Mouse (Mus musculus) midbrain, postnatal 0 days (tissue): ENCODE data around the gene Arhgap18. TPM values are rescaled to one million over a fixed set of nuclear protein-coding genes. Genes with fewer than 3 reads are reported as not detected.

ENCODE experiments used
- ATAC-seq: fragments of 200-750 bp; cut with Nextera tagmentation; 2 replicates; pipeline ENCODE4 v1.8.0; 2017; ENCODE audit warnings: moderate number of reproducible peaks, mild to moderate bottlenecking, moderate TSS enrichment, moderate library complexity; ENCODE audit not compliant: low FRiP score
- DNase-seq: peaks from one replicate; pipeline ENCODE4 v3.0.0-alpha.2; 2015; ENCODE audit warnings: low spot score
- H3K27ac ChIP-seq: fragments of 300-500 bp; sonication (generic); 2 replicates; pipeline ENCODE4 v1.5.1; 2014; ENCODE audit warnings: low read depth, mild to moderate bottlenecking, low read length, mixed read lengths
- H3K27me3 ChIP-seq: fragments of 300-500 bp; sonication (generic); 2 replicates; pipeline ENCODE4 v1.6.1; 2014; ENCODE audit warnings: low read length, control low read depth, mixed read lengths; ENCODE audit not compliant: insufficient read depth
- H3K36me3 ChIP-seq: fragments of 300-500 bp; sonication (generic); 2 replicates; pipeline ENCODE4 v1.6.1; 2014; ENCODE audit warnings: low read length, control low read depth, mixed read lengths; ENCODE audit not compliant: insufficient read depth
- H3K4me1 ChIP-seq: fragments of 300-500 bp; sonication (generic); 2 replicates; pipeline ENCODE4 v1.6.1; 2014; ENCODE audit warnings: mild to moderate bottlenecking, control low read depth, antibody characterized with exemption, low read length, mixed read lengths; ENCODE audit not compliant: insufficient read depth
- H3K4me2 ChIP-seq: fragments of 300-500 bp; sonication (generic); 2 replicates; pipeline ENCODE4 v1.6.1; 2014; ENCODE audit warnings: low read depth, mild to moderate bottlenecking, low read length, mixed read lengths; ENCODE audit not compliant: poor library complexity, severe bottlenecking
- H3K4me3 ChIP-seq: fragments of 300-500 bp; sonication (generic); 2 replicates; pipeline ENCODE4 v1.5.1; 2014; ENCODE audit warnings: low read depth, mild to moderate bottlenecking, low read length, moderate library complexity
- H3K9ac ChIP-seq: fragments of 300-500 bp; sonication (generic); replicated peaks from 2 replicates; pipeline ENCODE4 v1.6.1; 2014; ENCODE audit warnings: mild to moderate bottlenecking, low read length, moderate library complexity, mixed read lengths; ENCODE audit not compliant: poor library complexity, severe bottlenecking
- H3K9me3 ChIP-seq: fragments of 300-500 bp; sonication (generic); 2 replicates; pipeline ENCODE4 v1.6.1; 2016; ENCODE audit warnings: low read length, control low read depth
- CTCF ChIP-seq: IDR thresholded peaks from 2 replicates; pipeline ENCODE4 v1.5.1; 2016; ENCODE audit warnings: antibody characterized with exemption, mild to moderate bottlenecking
- WGBS: fragments of 180-500 bp; shearing (Covaris S2); extraction: QIAGEN DNeasy Blood & Tissue Kit; methylation state at CpG from one replicate; pipeline ENCODE4 v1.1.7; 2014; 5-methylcytosine and 5-hydroxymethylcytosine counted together
- polyA plus RNA-seq: library from polyadenylated mRNA; unstranded; fragments of >200 nt; fragmentation: Nextera tagmentation; extraction: Ambion mirVana; gene quantifications from 2 replicates; pipeline ENCODE4 v1.2.1, GENCODE M21; 2015
- total RNA-seq: library from RNA; depleted of rRNA; stranded (reverse); fragments of >200 nt; gene quantifications from 2 replicates; pipeline ENCODE4 v1.2.3, GENCODE M21; 2014

Gene Arhgap18
- total and polyA plus RNA-seq, 2 experiments from 2014 or later = 8.7 to 9.8 TPM

- no peak for TF ChIP-seq CTCF
- H3K9ac ChIP-seq = no peak overlapping the region
- no peak overlapping the region for H3K4me2 ChIP-seq
- DNase-seq (no peak), ATAC-seq (no peak)
- H3K4me1 ChIP-seq = no peaks in the 10 kb centered on the region
- no peaks in the 10 kb centered on the region for H3K27me3 ChIP-seq
- H3K9me3 ChIP-seq = no peaks in the 10 kb centered on the region
- no peaks in the 10 kb centered on the region for H3K36me3 ChIP-seq
- H3K4me3 ChIP-seq = no peak overlapping the region
- WGBS = 95% methylated on average over 8 of the region's 8 CpGs
- H3K27ac ChIP-seq = no peak overlapping the region
These were observed 62.4 kb downstream of the Arhgap18 start for GRCm38 (mm10) chr10:26815646-26816045.

- H3K9me3 ChIP-seq = no peaks in the 10 kb centered on the region
- ATAC-seq = no peak
- DNase-seq = no peak
These were observed 67.1 kb downstream of the Arhgap18 start for GRCm38 (mm10) chr10:26820326-26820725.

GRCm38 (mm10) chr10:26820936-26821335 lies 67.7 kb downstream of the Arhgap18 start:
- H3K4me1 ChIP-seq = peaks cover 6% of the 10 kb centered on the region; the same call in 1 of the 2 replicates
- no peak overlapping the region for H3K9ac ChIP-seq
- H3K4me2 ChIP-seq = no peak overlapping the region
- no peak overlapping the region for H3K27ac ChIP-seq
- no peak overlapping the region for H3K4me3 ChIP-seq
- DNase-seq (no peak), ATAC-seq (no peak)
- WGBS = 86% methylated on average over 1 of the region's 1 CpGs
- no peak for TF ChIP-seq CTCF
- no peaks in the 10 kb centered on the region for H3K36me3 ChIP-seq
- no peaks in the 10 kb centered on the region for H3K27me3 ChIP-seq
- H3K9me3 ChIP-seq = no peaks in the 10 kb centered on the region

More at GRCm38 (mm10) chr10:26820326-26820725, 67.1 kb downstream of the Arhgap18 start:
- Histone ChIP-seq H3K27ac (no peak overlapping the region), H3K27me3 (no peaks in the 10 kb centered on the region), H3K4me2 (no peak overlapping the region), H3K4me1 (peaks cover 3% of the 10 kb centered on the region; the same call in 1 of the 2 replicates), H3K9ac (no peak overlapping the region), H3K4me3 (no peak overlapping the region), H3K36me3 (no peaks in the 10 kb centered on the region)
- TF ChIP-seq CTCF = no peak

GRCm38 (mm10) chr10:26823997-26824396 lies 70.8 kb downstream of the Arhgap18 start:
- Histone ChIP-seq H3K27ac (no peak overlapping the region), H3K4me3 (no peak overlapping the region), H3K4me2 (no peak overlapping the region), H3K27me3 (no peaks in the 10 kb centered on the region), H3K36me3 (no peaks in the 10 kb centered on the region), H3K4me1 (peaks cover 15% of the 10 kb centered on the region; the same call in 1 of the 2 replicates), H3K9ac (no peak overlapping the region), H3K9me3 (no peaks in the 10 kb centered on the region)
- ATAC-seq = no peak
- TF ChIP-seq CTCF = no peak
- WGBS = 36% methylated on average over 5 of the region's 5 CpGs
- no peak for DNase-seq

- no peak overlapping the region for H3K9ac ChIP-seq
- H3K36me3 ChIP-seq = no peaks in the 10 kb centered on the region
- H3K4me1 ChIP-seq = peaks cover 15% of the 10 kb centered on the region; the same call in 1 of the 2 replicates
- no peak overlapping the region for H3K4me2 ChIP-seq
- 40% methylated on average over 8 of the region's 8 CpGs for WGBS
- peak; percentile 78 for DNase-seq
- no peaks in the 10 kb centered on the region for H3K27me3 ChIP-seq
- no peaks in the 10 kb centered on the region for H3K9me3 ChIP-seq
- H3K4me3 ChIP-seq = no peak overlapping the region
- no peak for TF ChIP-seq CTCF
- ATAC-seq = peak; percentile 76; the same call in 1 of the 2 replicates
- peak overlapping the region; percentile 74 for H3K27ac ChIP-seq
These were observed 72.1 kb downstream of the Arhgap18 start for GRCm38 (mm10) chr10:26825246-26825889.

GRCm38 (mm10) chr10:26827315-26827714 lies 74.1 kb downstream of the Arhgap18 start:
- Histone ChIP-seq H3K36me3 (no peaks in the 10 kb centered on the region), H3K9me3 (no peaks in the 10 kb centered on the region), H3K9ac (no peak overlapping the region), H3K4me2 (no peak overlapping the region), H3K4me3 (no peak overlapping the region), H3K27ac (peak overlapping the region; percentile 43), H3K27me3 (no peaks in the 10 kb centered on the region), H3K4me1 (peaks cover 15% of the 10 kb centered on the region; the same call in 1 of the 2 replicates)
- DNase-seq = no peak
- WGBS = 11% methylated on average over 5 of the region's 5 CpGs
- no peak for ATAC-seq
- TF ChIP-seq CTCF = no peak
